In the genomic region with DNA sequence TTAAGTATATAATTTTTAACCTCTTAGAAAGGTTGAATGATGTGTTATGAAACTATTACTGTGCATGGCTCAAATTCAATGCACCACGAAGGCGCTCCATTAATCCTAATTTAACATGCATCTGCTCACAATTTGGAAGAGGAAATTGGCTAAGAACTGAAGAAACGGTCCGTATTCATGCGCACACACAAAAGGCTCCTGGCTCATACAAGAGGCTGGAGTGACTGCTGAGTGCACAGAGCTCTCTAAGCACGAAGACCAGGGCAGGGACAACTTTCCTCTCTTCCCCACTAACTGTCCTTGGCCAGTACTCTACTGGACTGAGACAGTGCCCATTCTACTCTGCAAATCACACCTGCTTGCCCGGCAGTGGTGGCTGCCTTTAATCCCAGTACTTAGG, we compare ENCODE assay signal across 16 mouse cellular contexts.
"Had no signal": no experiment of that assay in that cellular context is flagged by ENCODE, and none has a peak within 500 bp of the region (broad histone marks: within the 10 kb centered on the region; RNA-seq: fewer than 3 reads in every experiment).

No protein-coding gene starts in this region.

- ATAC-seq: lung, postnatal 0 days had no signal

- H3K4me2 ChIP-seq: kidney, embryonic 15.5 days; liver, embryonic 11.5 days; liver, embryonic 15.5 days; midbrain, embryonic 11.5 days; neural tube, embryonic 12.5 days had no signal

- H3K9ac ChIP-seq: kidney, embryonic 15.5 days; liver, embryonic 15.5 days; neural tube, embryonic 12.5 days had no signal

- H3K9me3 ChIP-seq: kidney, embryonic 15.5 days; limb, embryonic 10.5 days; liver, embryonic 15.5 days; neural tube, embryonic 12.5 days had no signal

- H3K27ac ChIP-seq: kidney, embryonic 15.5 days; left cerebral cortex, adult 2 months; limb, embryonic 10.5 days; liver, embryonic 15.5 days; neural tube, embryonic 12.5 days had no signal

- H3K27me3 ChIP-seq: kidney, embryonic 15.5 days; liver, embryonic 15.5 days; megakaryocyte, embryonic 14.5 days; neural tube, embryonic 12.5 days had no signal

- H3K36me3 ChIP-seq: kidney, embryonic 15.5 days; limb, embryonic 10.5 days; liver, embryonic 15.5 days; neural tube, embryonic 12.5 days had no signal

- DNase-seq: kidney, adult 18-20 months; kidney, postnatal 14 days; lung, adult 2 months; lung, postnatal 4 days; right cerebral cortex, adult 18-20 months; right cerebral cortex, postnatal 25 days; thymus, postnatal 36 days had no signal

- H3K4me3 ChIP-seq: kidney, embryonic 15.5 days; left cerebral cortex, adult 2 months; limb, embryonic 10.5 days; liver, embryonic 15.5 days; megakaryocyte, embryonic 14.5 days; neural tube, embryonic 12.5 days had no signal

- H3K4me1 ChIP-seq: kidney, embryonic 15.5 days; liver, embryonic 15.5 days; megakaryocyte, embryonic 14.5 days had no signal
